Mouse (Mus musculus): ENCODE results near the gene Cdc25a. TPM values are rescaled to one million over a fixed set of nuclear protein-coding genes. Genes with fewer than 3 reads are reported as not detected.

Gene Cdc25a
- polyA plus RNA-seq, 1 experiment from 2014 or later = 35.1 TPM

DNA sequence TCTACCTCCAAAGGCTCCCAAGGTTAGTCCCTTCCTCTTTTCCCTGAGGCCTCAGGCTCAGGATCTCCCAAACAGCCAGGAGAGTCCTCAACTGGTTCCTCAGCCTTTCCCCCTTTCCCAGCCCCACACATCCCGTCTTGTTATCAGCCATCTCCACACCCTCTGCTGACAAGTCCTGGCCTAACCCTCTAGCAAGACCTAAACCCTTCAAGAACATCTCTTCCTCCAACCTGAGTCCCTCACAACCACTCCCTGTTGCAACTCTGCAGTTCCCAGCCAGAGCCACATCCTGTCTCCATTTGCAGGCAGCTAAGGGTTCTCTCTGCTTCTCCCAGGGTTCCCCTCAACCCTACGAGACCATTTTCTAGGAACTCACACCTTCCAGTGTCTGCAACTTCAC, 9.2 kb upstream of the Cdc25a start:
- H3K9me3 ChIP-seq = no peaks in the 10 kb centered on the region
- no peak overlapping the region for H3K27ac ChIP-seq
- 68% methylated on average over 2 of the region's 2 CpGs for WGBS
- H3K36me3 ChIP-seq = no peaks in the 10 kb centered on the region
- no peaks in the 10 kb centered on the region for H3K27me3 ChIP-seq
- no peak overlapping the region for H3K9ac ChIP-seq
- no peak for ATAC-seq (ENCODE audit: insufficient number of reproducible peaks, insufficient read depth, low FRiP score, low TSS enrichment, low read depth)
- peaks cover 11% of the 10 kb centered on the region for H3K4me1 ChIP-seq
- H3K4me3 ChIP-seq = no peak overlapping the region
- no peak overlapping the region for H3K4me2 ChIP-seq

DNA sequence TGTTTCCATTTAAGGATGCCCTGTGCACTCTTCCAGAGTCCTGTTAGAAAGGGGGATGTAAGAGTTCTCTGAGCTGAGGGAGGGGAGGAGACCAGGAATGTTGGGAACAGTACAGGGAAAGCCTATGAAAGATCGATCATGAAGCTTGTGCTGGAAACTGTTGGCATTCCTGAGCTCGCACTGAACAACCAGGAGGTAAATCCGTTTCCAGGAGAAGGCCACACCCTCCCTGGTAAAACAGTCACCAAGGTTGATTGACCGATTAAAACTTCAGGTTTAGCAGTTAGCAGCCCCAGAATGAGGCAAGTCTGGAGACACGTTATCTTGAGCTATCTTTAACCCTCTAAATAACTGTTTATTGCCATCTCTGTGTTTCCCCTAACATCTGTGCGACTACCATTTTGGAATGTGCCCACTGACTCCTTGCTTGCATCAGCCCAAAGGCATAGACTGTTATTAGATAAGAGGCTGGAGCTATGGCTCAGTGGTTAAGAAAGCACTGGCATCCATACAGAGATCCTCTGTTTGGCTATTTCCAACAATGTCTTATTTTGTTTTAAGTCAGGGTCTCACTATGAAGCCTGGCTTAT, 4.3 kb upstream of the Cdc25a start:
- WGBS = 31% methylated on average over 6 of the region's 6 CpGs
- Histone ChIP-seq H3K27ac (no peak overlapping the region), H3K4me1 (peaks cover 4% of the 10 kb centered on the region; the same call in 1 of the 2 replicates), H3K4me3 (no peak overlapping the region), H3K36me3 (no peaks in the 10 kb centered on the region), H3K4me2 (no peak overlapping the region), H3K27me3 (no peaks in the 10 kb centered on the region), H3K9me3 (no peaks in the 10 kb centered on the region), H3K9ac (no peak overlapping the region)
- ATAC-seq (ENCODE audit: insufficient number of reproducible peaks, insufficient read depth, low FRiP score, low TSS enrichment, low read depth) = no peak

DNA sequence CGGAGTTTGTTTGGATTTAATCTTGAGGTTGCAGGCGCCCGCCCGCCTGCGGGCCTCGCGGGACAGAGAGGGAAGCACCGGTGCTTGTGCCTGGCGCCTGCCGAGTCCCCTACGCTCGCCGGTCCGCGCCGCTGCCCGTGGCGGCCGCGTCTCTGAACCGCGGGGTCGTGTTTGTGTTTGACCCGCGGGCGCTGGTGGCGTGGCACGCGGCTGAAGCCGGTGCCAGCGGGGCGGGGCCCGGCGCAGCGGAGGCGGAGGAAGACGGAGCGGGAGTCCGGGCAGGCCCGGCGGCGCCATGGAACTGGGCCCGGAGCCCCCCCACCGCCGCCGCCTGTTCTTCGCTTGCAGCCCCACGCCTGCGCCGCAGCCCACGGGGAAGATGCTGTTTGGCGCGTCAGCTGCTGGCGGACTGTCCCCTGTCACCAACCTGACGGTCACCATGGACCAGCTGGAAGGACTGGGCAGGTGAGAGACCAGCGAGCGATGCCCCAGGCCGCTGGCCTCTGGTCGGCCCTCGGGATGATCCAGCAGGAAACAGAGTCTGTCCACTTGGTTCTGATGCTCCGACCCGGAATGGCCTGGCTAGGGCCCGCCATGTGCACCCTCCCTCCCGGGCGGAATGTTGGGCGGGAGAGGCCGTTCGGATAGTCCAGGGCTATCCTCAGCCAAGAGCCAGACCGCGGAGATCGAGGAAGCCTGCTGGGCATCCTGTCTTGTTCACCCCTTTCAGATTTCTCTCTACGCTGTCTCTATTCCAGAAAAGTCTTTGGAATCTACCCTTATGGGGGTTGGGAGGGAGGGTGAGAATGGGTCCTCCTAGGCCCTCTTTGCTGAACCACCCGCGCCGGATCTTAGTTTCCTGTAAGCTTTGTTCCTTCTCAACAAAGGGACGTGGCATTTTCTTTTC, 569 bp downstream of the Cdc25a start:
- Histone ChIP-seq H3K27me3 (no peaks in the 10 kb centered on the region), H3K36me3 (peaks cover 36% of the 10 kb centered on the region), H3K4me1 (peaks cover 12% of the 10 kb centered on the region), H3K4me3 (peak overlapping the region; percentile 98), H3K27ac (peak overlapping the region; percentile 93), H3K9me3 (no peaks in the 10 kb centered on the region), H3K4me2 (peak overlapping the region; percentile 82), H3K9ac (peak overlapping the region; percentile 98)
- under 1% methylated on average over 70 of the region's 76 CpGs for WGBS
- ATAC-seq (ENCODE audit: insufficient number of reproducible peaks, insufficient read depth, low FRiP score, low TSS enrichment, low read depth) = peak; percentile 70

DNA sequence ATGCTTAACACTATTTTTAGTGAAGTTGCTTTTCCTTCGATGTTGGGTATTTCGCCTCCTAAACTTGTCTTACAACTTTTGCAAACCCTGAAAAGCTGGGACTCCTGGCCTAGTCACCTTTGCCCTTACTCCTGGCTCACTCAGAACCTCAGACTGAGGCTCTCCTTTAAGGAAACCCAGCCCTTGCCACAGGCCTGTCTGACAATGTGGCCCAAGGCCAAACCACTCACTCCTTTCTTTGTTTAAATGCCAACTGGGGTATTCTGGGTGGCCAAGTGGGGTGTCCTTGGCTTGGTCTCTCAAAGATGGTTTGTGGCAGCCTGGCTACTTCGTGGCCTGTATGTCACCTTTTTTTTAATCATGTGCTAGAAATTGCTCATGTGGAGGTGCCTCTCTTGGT, 1.4 kb downstream of the Cdc25a start:
- Histone ChIP-seq H3K9me3 (no peaks in the 10 kb centered on the region), H3K4me3 (peak overlapping the region; percentile 98), H3K27ac (peak overlapping the region; percentile 93), H3K4me1 (peaks cover 12% of the 10 kb centered on the region), H3K9ac (peak overlapping the region; percentile 98), H3K36me3 (peaks cover 45% of the 10 kb centered on the region), H3K27me3 (no peaks in the 10 kb centered on the region), H3K4me2 (peak overlapping the region; percentile 82)
- ATAC-seq (ENCODE audit: insufficient number of reproducible peaks, insufficient read depth, low FRiP score, low TSS enrichment, low read depth) = no peak
- 2% methylated on average over 3 of the region's 3 CpGs for WGBS

DNA sequence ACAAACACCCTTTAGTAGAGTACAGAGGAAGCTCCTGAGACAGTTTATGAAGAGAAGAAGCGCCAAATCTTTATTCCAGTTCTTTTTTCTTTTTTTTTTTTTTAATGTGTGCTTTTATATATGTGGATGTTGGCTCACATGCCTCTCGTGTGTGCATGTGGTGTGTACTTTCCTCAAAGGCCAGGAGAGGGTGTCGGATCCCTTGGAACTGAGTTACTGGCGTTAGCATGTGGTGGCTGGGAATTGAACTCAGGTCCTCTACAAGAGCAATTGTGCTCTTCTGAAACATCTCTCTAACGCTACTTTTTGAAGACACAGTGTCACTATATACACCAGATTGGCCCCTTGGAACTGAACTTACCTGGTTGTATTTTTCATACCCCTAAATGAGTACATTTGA, 2.3 kb downstream of the Cdc25a start:
- H3K4me2 ChIP-seq = peak overlapping the region; percentile 82
- H3K27me3 ChIP-seq = no peaks in the 10 kb centered on the region
- 69% methylated on average over 5 of the region's 5 CpGs for WGBS
- H3K4me3 ChIP-seq = peak overlapping the region; percentile 98
- H3K27ac ChIP-seq = no peak overlapping the region
- H3K9ac ChIP-seq = peak overlapping the region; percentile 98
- ATAC-seq (ENCODE audit: insufficient number of reproducible peaks, insufficient read depth, low FRiP score, low TSS enrichment, low read depth) = no peak
- H3K4me1 ChIP-seq = peaks cover 12% of the 10 kb centered on the region
- H3K36me3 ChIP-seq = peaks cover 54% of the 10 kb centered on the region
- no peaks in the 10 kb centered on the region for H3K9me3 ChIP-seq

DNA sequence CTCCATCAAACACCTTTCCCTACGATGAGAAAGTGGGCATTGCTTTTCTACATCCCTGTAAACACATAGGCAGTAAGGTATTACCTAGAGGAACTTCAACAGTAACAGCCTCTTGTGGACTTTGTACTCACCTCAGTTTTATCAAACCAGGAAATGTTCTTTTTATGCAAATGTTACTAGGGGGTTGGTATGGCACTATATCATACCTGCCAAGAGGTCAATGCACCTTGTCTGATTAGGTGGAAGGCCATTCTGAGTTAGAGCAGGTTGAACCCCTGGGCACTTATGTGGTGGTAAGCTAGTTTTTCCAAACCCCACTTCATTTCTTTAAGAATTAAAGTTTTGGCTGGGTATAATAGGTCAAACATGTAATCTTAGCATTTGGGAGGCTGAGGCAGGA, 3.9 kb downstream of the Cdc25a start:
- H3K9ac ChIP-seq = no peak overlapping the region
- 97% methylated on average over 1 of the region's 1 CpGs for WGBS
- ATAC-seq (ENCODE audit: insufficient number of reproducible peaks, insufficient read depth, low FRiP score, low TSS enrichment, low read depth) = no peak
- no peaks in the 10 kb centered on the region for H3K9me3 ChIP-seq
- H3K4me2 ChIP-seq = no peak overlapping the region
- no peak overlapping the region for H3K4me3 ChIP-seq
- peaks cover 69% of the 10 kb centered on the region for H3K36me3 ChIP-seq
- H3K27me3 ChIP-seq = no peaks in the 10 kb centered on the region
- peaks cover 12% of the 10 kb centered on the region for H3K4me1 ChIP-seq
- no peak overlapping the region for H3K27ac ChIP-seq

DNA sequence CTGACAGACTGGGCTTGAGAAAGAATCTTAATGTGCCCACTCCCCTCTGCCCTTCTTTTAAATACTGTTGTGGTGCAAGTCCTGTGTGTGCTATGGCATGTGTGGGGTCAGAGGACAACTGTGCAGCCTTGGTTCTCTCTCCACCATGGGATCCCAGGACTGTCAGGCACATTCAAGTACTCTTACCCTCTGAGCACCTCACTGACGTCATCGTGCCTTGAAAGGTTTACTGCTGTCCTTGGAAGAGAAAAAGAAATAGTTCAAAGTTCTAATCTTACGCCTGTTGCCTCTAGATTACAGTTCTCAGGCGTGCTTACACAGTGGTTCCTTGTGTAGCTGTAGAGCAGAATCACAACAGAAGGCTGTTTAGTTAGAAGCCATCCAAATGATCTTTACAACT, 10.9 kb downstream of the Cdc25a start:
- Histone ChIP-seq H3K4me1 (no peaks in the 10 kb centered on the region), H3K36me3 (peaks cover 98% of the 10 kb centered on the region), H3K27me3 (no peaks in the 10 kb centered on the region), H3K4me2 (no peak overlapping the region), H3K9ac (no peak overlapping the region), H3K4me3 (no peak overlapping the region), H3K9me3 (no peaks in the 10 kb centered on the region), H3K27ac (no peak overlapping the region)
- 85% methylated on average over 4 of the region's 4 CpGs for WGBS
- ATAC-seq (ENCODE audit: insufficient number of reproducible peaks, insufficient read depth, low FRiP score, low TSS enrichment, low read depth) = no peak

DNA sequence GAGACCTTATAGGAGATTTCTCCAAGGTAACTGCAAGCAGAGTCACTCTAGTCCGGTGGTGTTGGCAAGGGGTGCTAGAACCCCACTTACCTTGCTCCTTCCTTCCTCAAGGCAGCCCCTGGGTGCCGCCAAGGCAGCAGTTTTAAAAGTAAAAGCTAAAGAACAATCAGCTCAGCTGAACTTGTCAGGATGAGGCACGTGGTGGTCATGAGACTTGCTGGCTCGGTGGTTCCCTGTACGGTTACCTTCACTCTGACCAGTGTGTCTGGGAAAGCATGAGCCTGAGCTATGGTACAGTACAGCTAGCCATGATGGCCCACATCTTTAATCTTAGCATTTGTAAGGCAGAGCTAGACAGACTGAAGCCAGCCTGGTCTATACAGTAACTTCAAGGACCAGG, 11.9 kb downstream of the Cdc25a start:
- no peak overlapping the region for H3K27ac ChIP-seq
- H3K27me3 ChIP-seq = no peaks in the 10 kb centered on the region
- WGBS = 89% methylated on average over 5 of the region's 5 CpGs
- ATAC-seq (ENCODE audit: insufficient number of reproducible peaks, insufficient read depth, low FRiP score, low TSS enrichment, low read depth) = no peak
- H3K4me3 ChIP-seq = no peak overlapping the region
- no peaks in the 10 kb centered on the region for H3K9me3 ChIP-seq
- H3K9ac ChIP-seq = no peak overlapping the region
- no peaks in the 10 kb centered on the region for H3K4me1 ChIP-seq
- no peak overlapping the region for H3K4me2 ChIP-seq
- peaks cover 98% of the 10 kb centered on the region for H3K36me3 ChIP-seq

DNA sequence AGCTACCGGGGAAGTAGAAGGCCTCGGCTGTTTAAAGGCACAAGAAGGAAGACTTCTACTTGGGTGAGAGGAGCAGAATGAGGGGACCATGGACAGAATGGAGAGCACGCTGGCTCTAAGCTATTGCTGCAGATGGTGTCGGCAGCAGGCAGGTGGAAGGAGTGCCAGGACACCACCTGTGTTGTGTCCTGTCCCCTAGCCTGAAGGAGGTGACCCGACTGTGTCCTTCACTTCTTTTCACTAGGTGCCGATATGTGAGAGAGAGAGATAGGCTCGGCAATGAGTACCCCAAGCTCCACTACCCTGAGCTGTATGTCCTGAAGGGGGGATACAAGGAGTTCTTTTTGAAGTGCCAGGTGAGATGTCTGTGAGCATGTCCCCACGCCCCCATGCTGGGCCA, 16.1 kb downstream of the Cdc25a start:
- Histone ChIP-seq H3K4me3 (no peak overlapping the region), H3K27me3 (no peaks in the 10 kb centered on the region), H3K27ac (no peak overlapping the region), H3K9ac (no peak overlapping the region), H3K4me1 (peaks cover 8% of the 10 kb centered on the region), H3K36me3 (peaks cover 81% of the 10 kb centered on the region), H3K9me3 (no peaks in the 10 kb centered on the region), H3K4me2 (no peak overlapping the region)
- WGBS = 93% methylated on average over 8 of the region's 8 CpGs
- no peak for ATAC-seq (ENCODE audit: insufficient number of reproducible peaks, insufficient read depth, low FRiP score, low TSS enrichment, low read depth)

DNA sequence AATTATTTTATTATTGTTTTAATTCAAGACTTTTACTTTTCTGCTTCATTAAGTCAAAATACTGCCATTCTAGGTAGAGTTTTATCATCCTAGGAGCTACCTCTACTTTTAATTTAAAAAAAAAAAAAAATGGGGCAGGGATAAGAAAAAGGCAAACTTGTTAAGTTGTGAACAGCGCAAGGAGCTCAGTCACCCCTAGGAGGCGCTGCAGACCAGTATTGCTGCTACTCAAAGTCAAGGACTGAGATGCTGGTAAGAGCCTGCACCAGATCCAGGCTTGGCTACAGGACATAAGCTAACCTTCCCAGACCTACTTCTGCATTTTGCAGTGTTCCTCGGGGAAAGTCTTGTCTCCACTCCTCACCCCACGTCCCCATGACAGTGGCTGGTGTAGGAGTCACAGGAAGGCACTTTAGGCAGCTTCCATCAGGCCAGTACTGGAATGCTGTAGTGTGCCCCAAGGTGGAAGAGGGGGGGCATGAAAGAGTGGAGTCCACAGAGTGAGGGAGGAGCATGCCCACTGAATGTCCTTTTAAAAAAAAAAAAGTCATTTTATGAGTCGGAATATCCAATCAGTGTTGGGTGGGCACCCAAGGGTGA, 17.4 kb downstream of the Cdc25a start:
- 67% methylated on average over 5 of the region's 5 CpGs for WGBS
- Histone ChIP-seq H3K9ac (no peak overlapping the region), H3K36me3 (peaks cover 73% of the 10 kb centered on the region), H3K4me2 (no peak overlapping the region), H3K27me3 (no peaks in the 10 kb centered on the region), H3K27ac (no peak overlapping the region), H3K4me3 (no peak overlapping the region), H3K4me1 (peaks cover 8% of the 10 kb centered on the region), H3K9me3 (no peaks in the 10 kb centered on the region)
- no peak for ATAC-seq (ENCODE audit: insufficient number of reproducible peaks, insufficient read depth, low FRiP score, low TSS enrichment, low read depth)

DNA sequence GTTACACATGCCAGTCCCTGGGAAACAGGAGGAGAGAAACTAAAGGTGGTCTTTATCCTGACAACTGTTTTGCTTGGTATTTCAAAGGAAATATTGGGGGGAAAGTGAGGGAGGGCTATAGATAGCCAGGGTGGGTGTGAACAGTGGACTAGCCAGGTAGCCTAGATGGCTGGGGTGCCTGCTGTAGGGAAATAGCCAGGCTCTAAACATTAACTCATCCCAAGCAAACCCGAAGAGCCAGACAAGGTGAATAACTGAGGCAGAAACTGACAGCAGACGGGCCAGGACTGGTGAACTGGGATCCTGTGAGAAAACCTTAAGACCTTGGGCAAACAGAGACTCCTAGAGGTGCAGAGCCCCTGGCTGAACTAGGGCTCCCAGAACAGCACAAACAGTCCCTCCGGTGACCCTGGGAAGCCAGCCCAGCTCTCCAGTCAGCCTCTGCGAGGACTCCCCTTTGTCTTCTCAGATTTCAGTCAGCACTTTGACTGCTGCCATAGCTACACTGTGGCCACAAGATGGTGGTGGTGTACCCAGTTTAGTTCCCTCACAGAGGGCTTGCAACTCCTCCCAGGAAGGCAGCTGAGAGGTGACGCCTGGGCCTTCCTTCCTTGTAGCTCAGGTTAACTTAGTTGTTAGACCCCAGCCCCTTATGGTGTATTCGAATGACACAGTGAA, 19.2 kb downstream of the Cdc25a start:
- Histone ChIP-seq H3K9ac (peak overlapping the region; percentile 49; the same call in 1 of the 2 replicates), H3K27me3 (no peaks in the 10 kb centered on the region), H3K4me2 (no peak overlapping the region), H3K4me1 (peaks cover 8% of the 10 kb centered on the region), H3K27ac (peak overlapping the region; percentile 88), H3K4me3 (no peak overlapping the region), H3K9me3 (no peaks in the 10 kb centered on the region), H3K36me3 (peaks cover 55% of the 10 kb centered on the region)
- WGBS = 24% methylated on average over 6 of the region's 6 CpGs
- ATAC-seq (ENCODE audit: insufficient number of reproducible peaks, insufficient read depth, low FRiP score, low TSS enrichment, low read depth) = peak; percentile 83

Data from embryonic facial prominence, embryonic 13.5 days (tissue).